Mouse (Mus musculus) left cerebral cortex, adult 11 months (tissue): ENCODE measurements around the gene Scn3a.
A peak's percentile ranks its signal among the peaks of the same experiment; 100 is the strongest.
"Not testable (repeated sequence)": the region's sequence is repeated elsewhere in the genome, so short reads cannot be mapped to it uniquely, and the experiment has no call there.

Source experiments
- DNase-seq: peaks from one replicate; pipeline ENCODE4 v3.0.0; 2022; ENCODE audit warnings: low spot score

Gene Scn3a

DNA sequence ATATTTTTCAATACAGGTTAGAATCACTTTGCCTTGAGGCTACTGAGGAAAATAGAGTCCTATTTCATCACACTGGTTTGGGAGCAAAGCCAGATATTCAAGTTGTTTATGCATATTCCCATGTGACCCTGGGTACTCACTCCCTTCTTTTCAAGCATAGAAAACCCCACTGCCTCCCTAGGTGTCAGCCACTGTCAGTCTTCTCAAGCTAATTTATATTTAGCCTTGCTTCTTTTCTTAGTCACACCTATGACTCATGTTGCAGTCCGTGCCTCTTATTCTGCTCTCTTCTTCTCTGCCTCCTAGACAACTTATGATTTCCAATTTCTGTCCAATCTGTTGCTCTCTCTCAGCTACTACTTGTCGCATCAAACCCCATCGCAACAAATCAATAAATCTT lies 84.0 kb downstream of the Scn3a start:
- peak; percentile 21 for DNase-seq

- DNase-seq = no peak
Observed at GRCm38 (mm10) chr2:65481007-65481672, 86.3 kb downstream of the Scn3a start.

- no peak for DNase-seq
Observed at GRCm38 (mm10) chr2:65471311-65471882, 96.0 kb downstream of the Scn3a start.

DNA sequence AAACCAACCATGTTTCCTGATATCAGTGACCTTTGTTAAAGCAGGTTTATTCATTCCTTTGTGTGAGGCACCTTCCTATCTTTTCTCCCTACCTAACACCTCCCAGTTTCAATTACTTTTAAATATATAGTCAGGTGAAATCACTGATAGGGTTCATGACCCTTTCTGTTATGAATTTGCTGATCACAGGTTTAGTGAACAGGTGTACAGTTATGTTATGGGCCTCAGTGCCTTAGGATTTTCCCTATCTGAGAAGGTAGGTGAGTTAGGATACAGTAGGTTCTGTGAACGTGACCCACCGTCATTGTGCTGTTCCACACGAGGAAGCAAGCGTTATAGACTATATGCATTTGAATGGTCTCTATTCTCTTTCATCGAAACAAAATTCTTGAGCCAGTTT lies 101.7 kb downstream of the Scn3a start:
- no peak for DNase-seq

- DNase-seq = no peak
Observed at GRCm38 (mm10) chr2:65453763-65454162, 113.7 kb downstream of the Scn3a start.

DNA sequence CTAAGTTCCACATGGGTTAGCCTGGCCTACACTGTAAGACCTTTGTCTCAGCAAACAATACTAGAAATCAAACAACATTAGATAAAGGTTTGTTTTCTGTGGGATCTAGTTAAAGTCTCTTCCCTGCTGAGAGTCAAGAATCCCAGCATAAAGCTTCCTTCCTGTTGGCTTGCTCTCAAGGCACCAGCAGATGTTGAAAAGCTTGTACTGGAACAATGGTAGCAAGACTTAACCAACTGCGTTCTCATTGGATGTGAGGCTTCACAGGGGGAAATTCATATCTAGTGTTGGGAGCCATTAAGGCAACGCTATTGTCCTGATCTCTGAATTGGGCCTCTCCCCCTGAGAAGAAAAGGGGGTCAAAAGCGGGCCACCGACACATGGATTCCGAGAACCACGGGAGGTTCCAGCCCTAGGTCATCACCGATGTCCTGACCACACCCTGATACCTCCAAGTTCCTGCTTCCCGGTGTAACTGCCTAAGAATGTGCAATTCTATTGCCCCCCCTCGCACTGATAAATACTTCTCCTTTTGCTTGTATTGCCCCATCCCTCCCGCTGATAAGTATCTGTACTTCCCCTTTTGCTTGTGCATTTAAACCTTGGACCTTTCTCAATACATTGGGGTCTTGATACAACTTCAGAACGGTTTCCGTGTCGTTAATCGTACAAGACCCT lies 115.9 kb downstream of the Scn3a start:
- DNase-seq = not testable (repeated sequence)

GRCm38 (mm10) chr2:65450449-65451360 lies 116.7 kb downstream of the Scn3a start:
- DNase-seq = no peak

- no peak for DNase-seq
Observed at GRCm38 (mm10) chr2:65449126-65449828, 118.2 kb downstream of the Scn3a start.

GRCm38 (mm10) chr2:65443082-65443481 lies 124.3 kb downstream of the Scn3a start:
- DNase-seq = no peak

GRCm38 (mm10) chr2:65441566-65441965 lies 125.9 kb downstream of the Scn3a start:
- DNase-seq = peak; percentile 13

GRCm38 (mm10) chr2:65441110-65441509 lies 126.3 kb downstream of the Scn3a start:
- DNase-seq = peak; percentile 10

DNA sequence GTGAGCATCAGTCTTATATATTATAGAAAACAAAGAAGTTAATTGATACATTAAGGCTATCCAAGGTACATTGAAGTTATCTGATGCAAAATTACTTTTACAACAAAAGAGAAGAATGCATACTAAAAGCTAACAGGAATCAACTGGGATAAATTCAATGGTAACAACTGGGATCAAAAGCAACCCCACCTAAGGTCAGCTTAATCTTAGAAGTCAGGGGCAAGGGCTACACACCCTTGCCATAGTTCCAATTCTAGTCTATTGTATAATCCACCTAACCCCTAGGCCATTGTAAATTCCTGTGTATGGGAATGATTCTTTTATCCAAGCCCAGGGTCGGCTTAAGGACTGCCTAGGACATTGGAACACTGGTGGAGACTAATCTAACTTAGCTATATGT lies 130.5 kb downstream of the Scn3a start:
- DNase-seq = no peak

- DNase-seq = no peak
Observed at GRCm38 (mm10) chr2:65423501-65423900, 143.9 kb downstream of the Scn3a start.

DNA sequence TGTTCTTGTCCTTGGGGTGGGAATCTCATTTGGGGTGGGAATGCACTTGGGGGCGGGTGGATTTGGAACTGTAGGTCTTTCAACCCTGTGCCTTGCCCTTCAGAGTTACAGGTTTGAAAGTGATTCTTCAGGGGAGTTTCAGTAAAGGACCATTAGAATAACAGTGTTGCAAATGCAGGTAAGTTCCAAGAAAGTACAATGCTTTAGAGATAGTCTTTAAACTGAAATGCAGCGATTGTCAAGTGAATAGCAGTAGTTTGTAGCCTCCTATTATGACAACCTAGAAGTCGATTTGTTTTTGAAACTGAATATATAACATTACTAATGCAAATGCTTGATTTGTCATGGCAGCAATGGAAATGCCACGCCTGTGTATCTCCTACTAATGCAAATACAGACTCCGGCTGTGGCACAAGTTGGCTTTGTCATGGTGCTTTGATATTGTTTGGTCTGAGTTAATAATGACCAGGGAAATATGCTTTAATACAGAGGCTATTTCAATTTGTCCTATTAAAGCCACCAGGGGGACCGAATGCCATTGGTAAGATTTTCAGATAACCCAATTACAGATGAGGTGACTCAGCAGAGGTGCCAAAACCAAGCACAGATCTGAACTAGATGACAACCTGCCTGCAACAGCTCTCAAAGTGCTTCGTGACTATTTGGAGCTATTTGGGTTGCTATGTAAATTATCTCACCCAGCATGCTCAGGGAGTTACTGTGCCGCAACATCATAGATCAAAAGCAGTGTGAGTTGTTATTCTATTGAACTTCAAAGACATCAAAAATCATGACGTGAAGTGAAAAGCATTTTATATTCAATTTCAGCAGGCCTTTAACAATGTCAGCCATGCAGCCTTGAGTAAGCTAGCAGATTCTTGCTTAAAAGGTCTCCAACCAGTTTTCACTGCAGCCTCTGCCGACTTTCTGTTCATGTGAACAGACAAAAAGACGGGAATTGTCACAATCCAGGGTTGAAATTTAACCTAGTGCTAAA lies 145.9 kb downstream of the Scn3a start:
- no peak for DNase-seq

- no peak for DNase-seq
Observed at GRCm38 (mm10) chr2:65418608-65419007, 148.8 kb downstream of the Scn3a start.

GRCm38 (mm10) chr2:65416535-65416934 lies 150.9 kb downstream of the Scn3a start:
- no peak for DNase-seq

DNA sequence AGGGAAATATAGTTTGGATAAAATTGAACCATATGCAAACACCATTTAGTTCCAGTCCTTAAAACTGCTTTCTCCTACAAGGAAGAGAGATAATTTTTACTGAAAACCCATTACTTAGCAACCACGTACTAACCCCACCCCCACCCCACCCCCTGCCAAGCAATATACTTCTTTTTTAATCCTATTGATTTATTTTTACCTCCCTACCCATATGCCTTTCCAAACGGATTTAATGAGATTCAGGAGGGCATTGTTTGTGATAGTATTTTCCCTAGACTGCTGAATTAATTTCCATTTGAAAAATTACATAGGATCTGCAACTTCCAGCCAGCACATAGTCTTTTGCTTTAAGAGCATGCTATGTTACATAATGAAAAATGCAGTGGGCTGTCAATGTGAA lies 152.1 kb downstream of the Scn3a start:
- no peak for DNase-seq

DNA sequence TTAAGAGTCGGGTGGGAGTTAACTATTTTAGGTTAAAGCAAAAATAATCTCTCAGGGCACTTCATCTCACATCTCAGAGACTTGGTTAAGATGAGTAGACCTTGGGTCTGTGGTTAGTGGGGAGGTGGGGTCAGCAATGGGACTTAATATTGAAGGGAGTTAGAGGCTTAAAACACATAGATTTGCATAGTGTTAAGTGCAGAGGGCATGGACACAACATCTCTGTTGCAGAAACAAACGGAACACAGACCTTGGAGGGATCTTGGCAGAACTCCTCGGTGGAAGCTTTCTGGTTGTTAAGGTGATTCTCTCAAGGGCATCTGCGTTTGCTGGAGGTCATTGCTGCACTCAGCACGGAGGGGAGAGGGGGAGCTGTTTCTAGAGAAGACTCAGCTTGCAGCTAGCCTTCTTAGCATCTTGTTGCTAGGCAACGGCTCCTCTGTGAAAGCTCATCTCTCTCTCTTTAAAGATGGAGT lies 152.6 kb downstream of the Scn3a start:
- DNase-seq = peak; percentile 83

GRCm38 (mm10) chr2:65414237-65414636 lies 153.2 kb downstream of the Scn3a start:
- DNase-seq = no peak

DNA sequence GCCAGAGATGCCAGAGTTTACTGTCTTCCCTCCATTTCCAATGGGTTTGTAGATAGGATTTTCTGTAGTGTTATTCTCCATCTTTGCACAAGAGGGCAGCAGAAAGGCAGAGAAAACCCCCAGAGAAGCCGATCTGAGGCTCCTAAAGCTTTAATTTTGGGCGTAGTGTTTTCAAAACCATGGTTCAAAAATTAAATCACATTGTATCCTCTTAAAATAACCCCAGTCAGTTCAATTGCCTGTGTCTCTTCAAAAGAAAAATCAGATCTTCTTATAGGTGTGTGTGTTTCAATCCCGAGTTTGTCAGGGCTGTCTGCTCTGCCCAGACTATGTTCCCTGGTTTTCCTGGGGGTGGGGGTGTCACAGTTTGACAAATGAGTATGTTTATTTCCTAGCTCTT lies 153.7 kb downstream of the Scn3a start:
- no peak for DNase-seq
